Mouse (Mus musculus) intestine, embryonic 14.5 days (tissue): ENCODE measurements at regions not wholly inside any gene's neighbourhood (a gene's known extent, or its start where the extent isn't known, plus 50 kb on each side); places are given as distances from the start of the nearest gene placed in this dataset.

Experiments
- ATAC-seq: fragments of 200-750 bp; cut with Nextera tagmentation; replicated peaks from 2 replicates; pipeline ENCODE4 v1.8.0; 2017; ENCODE audit warnings: low read depth, moderate number of reproducible peaks, moderate TSS enrichment, moderate library complexity; ENCODE audit not compliant: low FRiP score, low TSS enrichment
- DNase-seq: peaks from one replicate; pipeline ENCODE4 v3.0.0-alpha.2; 2018; ENCODE audit warnings: low spot score
- H3K27ac ChIP-seq: fragments of 300-500 bp; sonication (generic); 2 replicates; pipeline ENCODE4 v1.5.1; 2014; ENCODE audit warnings: low read depth, mild to moderate bottlenecking, control low read depth
- H3K27me3 ChIP-seq: fragments of 300-500 bp; sonication (generic); replicated peaks from 2 replicates; pipeline ENCODE4 v1.6.1; 2014; ENCODE audit warnings: low read length, control low read depth; ENCODE audit not compliant: control insufficient read depth, insufficient read depth
- H3K36me3 ChIP-seq: fragments of 300-500 bp; sonication (generic); 2 replicates; pipeline ENCODE4 v1.6.1; 2014; ENCODE audit warnings: low read length, control low read depth; ENCODE audit not compliant: control insufficient read depth, insufficient read depth
- H3K4me1 ChIP-seq: fragments of 300-500 bp; sonication (generic); replicated peaks from 2 replicates; pipeline ENCODE4 v1.6.1; 2014; ENCODE audit warnings: low read length, control low read depth, mixed read lengths; ENCODE audit not compliant: control insufficient read depth, insufficient read depth
- H3K4me2 ChIP-seq: fragments of 300-500 bp; sonication (generic); 2 replicates; pipeline ENCODE4 v1.6.1; 2014; ENCODE audit warnings: low read length
- H3K4me3 ChIP-seq: fragments of 300-500 bp; sonication (generic); 2 replicates; pipeline ENCODE4 v1.5.1; 2014; ENCODE audit warnings: low read depth, low read length, control low read depth, mixed read lengths
- H3K9ac ChIP-seq: fragments of 300-500 bp; sonication (generic); 2 replicates; pipeline ENCODE4 v1.6.1; 2014; ENCODE audit warnings: mild to moderate bottlenecking, low read length
- H3K9me3 ChIP-seq: fragments of 300-500 bp; sonication (generic); 2 replicates; pipeline ENCODE4 v1.6.1; 2016; ENCODE audit warnings: low read length, control low read depth; ENCODE audit not compliant: control insufficient read depth
- WGBS: fragments of 180-500 bp; shearing (Covaris S2); extraction: QIAGEN DNeasy Blood & Tissue Kit; methylation state at CpG from one replicate; pipeline ENCODE4 v1.1.7; 2014; 5-methylcytosine and 5-hydroxymethylcytosine counted together

- ATAC-seq, result no peak
- Histone ChIP-seq H3K4me3 (no peak overlapping the region), H3K36me3 (no peaks in the 10 kb centered on the region), H3K9ac (no peak overlapping the region), H3K4me1 (no peaks in the 10 kb centered on the region), H3K4me2 (no peak overlapping the region), H3K9me3 (no peaks in the 10 kb centered on the region), H3K27ac (no peak overlapping the region), H3K27me3 (no peaks in the 10 kb centered on the region)
- 64% methylated on average over 5 of the region's 5 CpGs for WGBS
- no peak for DNase-seq
Observed at GRCm38 (mm10) chr19:44626261-44626660, 63.6 kb downstream of the Hif1an start.

- H3K36me3 ChIP-seq, result no peaks in the 10 kb centered on the region
- H3K9me3 ChIP-seq, result no peaks in the 10 kb centered on the region
- WGBS, result 65% methylated on average over 7 of the region's 7 CpGs
- H3K4me1 ChIP-seq, result no peaks in the 10 kb centered on the region
- no peaks in the 10 kb centered on the region for H3K27me3 ChIP-seq
- ATAC-seq (no peak), DNase-seq (no peak)
- no peak overlapping the region for H3K9ac ChIP-seq
- no peak overlapping the region for H3K27ac ChIP-seq
- H3K4me3 ChIP-seq, result no peak overlapping the region
- H3K4me2 ChIP-seq, result no peak overlapping the region
Observed at GRCm38 (mm10) chr19:44629705-44630104, 67.1 kb downstream of the Hif1an start.

GRCm38 (mm10) chr19:44631356-44632007, 68.8 kb downstream of the Hif1an start:
- H3K9ac ChIP-seq, result no peak overlapping the region
- ATAC-seq (no peak), DNase-seq (no peak)
- 71% methylated on average over 19 of the region's 19 CpGs for WGBS
- H3K4me2 ChIP-seq, result no peak overlapping the region
- no peaks in the 10 kb centered on the region for H3K9me3 ChIP-seq
- no peak overlapping the region for H3K27ac ChIP-seq
- no peaks in the 10 kb centered on the region for H3K27me3 ChIP-seq
- H3K4me3 ChIP-seq, result no peak overlapping the region
- no peaks in the 10 kb centered on the region for H3K4me1 ChIP-seq
- no peaks in the 10 kb centered on the region for H3K36me3 ChIP-seq

- Histone ChIP-seq H3K36me3 (no peaks in the 10 kb centered on the region), H3K4me3 (no peak overlapping the region), H3K27me3 (peaks cover 32% of the 10 kb centered on the region), H3K9me3 (no peaks in the 10 kb centered on the region), H3K4me1 (peaks cover 3% of the 10 kb centered on the region; the same call in 1 of the 2 replicates), H3K27ac (no peak overlapping the region), H3K9ac (no peak overlapping the region), H3K4me2 (no peak overlapping the region)
- WGBS, result 49% methylated on average over 9 of the region's 9 CpGs
- ATAC-seq (no peak), DNase-seq (no peak)
Observed at GRCm38 (mm10) chr19:44637145-44637719, 74.6 kb downstream of the Hif1an start.

- Histone ChIP-seq H3K27ac (no peak overlapping the region), H3K9me3 (no peaks in the 10 kb centered on the region), H3K4me2 (peak overlapping the region; percentile 56), H3K4me1 (peaks cover 3% of the 10 kb centered on the region; the same call in 1 of the 2 replicates), H3K4me3 (peak overlapping the region; percentile 20; the same call in 1 of the 2 replicates), H3K27me3 (peaks cover 38% of the 10 kb centered on the region), H3K9ac (no peak overlapping the region), H3K36me3 (no peaks in the 10 kb centered on the region)
- ATAC-seq, result no peak
- peak; percentile 54 for DNase-seq
- 1% methylated on average over 26 of the region's 26 CpGs for WGBS
Observed at GRCm38 (mm10) chr19:44640021-44640420, 77.4 kb downstream of the Hif1an start.

GRCm38 (mm10) chr19:44640551-44640950, 77.9 kb downstream of the Hif1an start:
- no peak overlapping the region for H3K4me3 ChIP-seq
- DNase-seq (no peak), ATAC-seq (no peak)
- no peaks in the 10 kb centered on the region for H3K36me3 ChIP-seq
- H3K27ac ChIP-seq, result no peak overlapping the region
- peaks cover 3% of the 10 kb centered on the region; the same call in 1 of the 2 replicates for H3K4me1 ChIP-seq
- H3K4me2 ChIP-seq, result peak overlapping the region; percentile 56
- 0% methylated on average over 1 of the region's 1 CpGs for WGBS
- H3K9ac ChIP-seq, result no peak overlapping the region
- no peaks in the 10 kb centered on the region for H3K9me3 ChIP-seq
- H3K27me3 ChIP-seq, result peaks cover 38% of the 10 kb centered on the region

- no peaks in the 10 kb centered on the region for H3K9me3 ChIP-seq
- H3K4me1 ChIP-seq, result peaks cover 3% of the 10 kb centered on the region; the same call in 1 of the 2 replicates
- no peaks in the 10 kb centered on the region for H3K36me3 ChIP-seq
- H3K4me2 ChIP-seq, result no peak overlapping the region
- 51% methylated on average over 4 of the region's 4 CpGs for WGBS
- DNase-seq (no peak), ATAC-seq (no peak)
- no peak overlapping the region for H3K4me3 ChIP-seq
- peaks cover 48% of the 10 kb centered on the region for H3K27me3 ChIP-seq
- H3K27ac ChIP-seq, result no peak overlapping the region
- no peak overlapping the region for H3K9ac ChIP-seq
Observed at GRCm38 (mm10) chr19:44642294-44642693, 79.6 kb downstream of the Hif1an start.

- Histone ChIP-seq H3K9ac (no peak overlapping the region), H3K27me3 (peaks cover 54% of the 10 kb centered on the region), H3K4me2 (no peak overlapping the region), H3K36me3 (no peaks in the 10 kb centered on the region), H3K27ac (no peak overlapping the region), H3K9me3 (no peaks in the 10 kb centered on the region), H3K4me1 (peaks cover 3% of the 10 kb centered on the region; the same call in 1 of the 2 replicates), H3K4me3 (no peak overlapping the region)
- WGBS, result 53% methylated on average over 3 of the region's 3 CpGs
- ATAC-seq (no peak), DNase-seq (no peak)
Observed at GRCm38 (mm10) chr19:44644376-44644775, 81.7 kb downstream of the Hif1an start.

- Histone ChIP-seq H3K36me3 (no peaks in the 10 kb centered on the region), H3K4me2 (no peak overlapping the region), H3K9me3 (no peaks in the 10 kb centered on the region), H3K27me3 (peaks cover 54% of the 10 kb centered on the region), H3K9ac (no peak overlapping the region), H3K27ac (no peak overlapping the region), H3K4me1 (peaks cover 2% of the 10 kb centered on the region; the same call in 1 of the 2 replicates), H3K4me3 (no peak overlapping the region)
- no peak for ATAC-seq
- WGBS, result 66% methylated on average over 4 of the region's 4 CpGs
- DNase-seq, result no peak
Observed at GRCm38 (mm10) chr19:44644929-44645328, 82.3 kb downstream of the Hif1an start.
